Mouse (Mus musculus) limb, embryonic 12.5 days (tissue): ENCODE measurements around the gene Gm5926. TPM values are rescaled to one million over a fixed set of nuclear protein-coding genes. Genes with fewer than 3 reads are reported as not detected.
"Not testable (repeated sequence)": the region's sequence is repeated elsewhere in the genome, so short reads cannot be mapped to it uniquely, and the experiment has no call there.

Experiments used
- ATAC-seq: fragments of 200-750 bp; cut with Nextera tagmentation; 2 replicates; pipeline ENCODE4 v1.8.0; 2017; ENCODE audit warnings: low read depth, moderate TSS enrichment; ENCODE audit not compliant: insufficient number of reproducible peaks, insufficient read depth, low FRiP score, low TSS enrichment
- H3K27ac ChIP-seq: fragments of 300-500 bp; sonication (generic); 2 replicates; pipeline ENCODE4 v1.5.1; 2016; ENCODE audit warnings: mild to moderate bottlenecking, moderate library complexity
- H3K27me3 ChIP-seq: fragments of 300-500 bp; sonication (generic); 2 replicates; pipeline ENCODE4 v1.6.1; 2016; ENCODE audit warnings: mild to moderate bottlenecking, moderate library complexity
- H3K36me3 ChIP-seq: fragments of 300-500 bp; sonication (generic); 2 replicates; pipeline ENCODE4 v1.6.1; 2016; ENCODE audit warnings: mild to moderate bottlenecking, moderate library complexity
- H3K4me1 ChIP-seq: fragments of 300-500 bp; sonication (generic); replicated peaks from 2 replicates; pipeline ENCODE4 v1.6.1; 2016
- H3K4me2 ChIP-seq: fragments of 300-500 bp; sonication (generic); 2 replicates; pipeline ENCODE4 v1.6.1; 2016; ENCODE audit warnings: mild to moderate bottlenecking, moderate library complexity
- H3K4me3 ChIP-seq: fragments of 300-500 bp; sonication (generic); replicated peaks from 2 replicates; pipeline ENCODE4 v1.5.1; 2016; ENCODE audit warnings: mild to moderate bottlenecking
- H3K9ac ChIP-seq: fragments of 300-500 bp; sonication (generic); replicated peaks from 2 replicates; pipeline ENCODE4 v1.6.1; 2016; ENCODE audit warnings: mild to moderate bottlenecking, moderate library complexity
- H3K9me3 ChIP-seq: fragments of 300-500 bp; sonication (generic); 2 replicates; pipeline ENCODE4 v1.6.1; 2016; ENCODE audit warnings: mild to moderate bottlenecking, moderate library complexity
- WGBS: fragments of 180-500 bp; shearing (Covaris S2); methylation state at CpG from one replicate; pipeline ENCODE4 v1.1.7; 2016; 5-methylcytosine and 5-hydroxymethylcytosine counted together
- polyA plus RNA-seq: library from polyadenylated mRNA; unstranded; fragments of >200 nt; fragmentation: Nextera tagmentation; extraction: Ambion mirVana; gene quantifications from 2 replicates; pipeline ENCODE4 v1.2.1, GENCODE M21; 2016

Gene Gm5926
- not detected in 2 replicates for polyA plus RNA-seq

GRCm38 (mm10) chrX:32650416-32650815, at the start of gene Gm5926:
Gm5926 (plus strand) TSS chrX:32650716.
- H3K4me3 ChIP-seq, H3K36me3 ChIP-seq, H3K27ac ChIP-seq, H3K9ac ChIP-seq, ATAC-seq, H3K27me3 ChIP-seq, H3K4me2 ChIP-seq, H3K4me1 ChIP-seq, H3K9me3 ChIP-seq: not testable (repeated sequence)
- whole genome bisulfite sequencing, result no CpG with 5 or more reads among the region's 1 CpGs

- not testable (repeated sequence) for H3K4me2 ChIP-seq, ATAC-seq, H3K9ac ChIP-seq, H3K36me3 ChIP-seq, H3K4me3 ChIP-seq, H3K4me1 ChIP-seq, H3K27ac ChIP-seq, H3K27me3 ChIP-seq
- H3K9me3 ChIP-seq, result peaks cover 18% of the 10 kb centered on the region
- WGBS, result 93% methylated on average over 1 of the region's 2 CpGs
Measured at GRCm38 (mm10) chrX:32601008-32601407, 49.5 kb upstream of the Gm5926 start.

GRCm38 (mm10) chrX:32601425-32601824, 49.1 kb upstream of the Gm5926 start:
- WGBS, result 77% methylated on average over 3 of the region's 3 CpGs
- not testable (repeated sequence) for ATAC-seq

More at GRCm38 (mm10) chrX:32601425-32601824, 49.1 kb upstream of the Gm5926 start:
- H3K4me2 ChIP-seq, H3K27ac ChIP-seq, H3K36me3 ChIP-seq, H3K27me3 ChIP-seq, H3K9ac ChIP-seq, H3K4me1 ChIP-seq, H3K4me3 ChIP-seq: not testable (repeated sequence)
- peaks cover 18% of the 10 kb centered on the region for H3K9me3 ChIP-seq

Other genes with a start within 250 kb of the Gm5926 start
- gene Btbd35f1, start 90.7 kb upstream of the Gm5926 start, polyA plus RNA-seq, result not detected in 2 replicates
- not detected in 2 replicates for gene Btbd35f21, start 75.4 kb downstream of the Gm5926 start, polyA plus RNA-seq
- gene Btbd35f30, start 243.9 kb downstream of the Gm5926 start, polyA plus RNA-seq, result not detected in 2 replicates